Mouse (Mus musculus) G1E (cell line): Measurements from ENCODE around the gene Tmtc2.

Experiments used
- CTCF ChIP-seq: IDR thresholded peaks from 2 replicates; pipeline ENCODE4 v1.5.1; 2012; ENCODE audit warnings: low read depth, low read length, inconsistent platforms, mixed read lengths
- POLR2AphosphoS5 ChIP-seq: IDR thresholded peaks from 2 replicates; pipeline ENCODE4 v1.6.1; 2012; ENCODE audit warnings: low read depth, low read length, inconsistent platforms; ENCODE audit not compliant: insufficient replicate concordance
- TAL1 ChIP-seq: conservative IDR thresholded peaks from 2 replicates; pipeline ENCODE4 v1.6.1; 2012; ENCODE audit warnings: low read depth, low read length, inconsistent platforms, mixed read lengths

DNA sequence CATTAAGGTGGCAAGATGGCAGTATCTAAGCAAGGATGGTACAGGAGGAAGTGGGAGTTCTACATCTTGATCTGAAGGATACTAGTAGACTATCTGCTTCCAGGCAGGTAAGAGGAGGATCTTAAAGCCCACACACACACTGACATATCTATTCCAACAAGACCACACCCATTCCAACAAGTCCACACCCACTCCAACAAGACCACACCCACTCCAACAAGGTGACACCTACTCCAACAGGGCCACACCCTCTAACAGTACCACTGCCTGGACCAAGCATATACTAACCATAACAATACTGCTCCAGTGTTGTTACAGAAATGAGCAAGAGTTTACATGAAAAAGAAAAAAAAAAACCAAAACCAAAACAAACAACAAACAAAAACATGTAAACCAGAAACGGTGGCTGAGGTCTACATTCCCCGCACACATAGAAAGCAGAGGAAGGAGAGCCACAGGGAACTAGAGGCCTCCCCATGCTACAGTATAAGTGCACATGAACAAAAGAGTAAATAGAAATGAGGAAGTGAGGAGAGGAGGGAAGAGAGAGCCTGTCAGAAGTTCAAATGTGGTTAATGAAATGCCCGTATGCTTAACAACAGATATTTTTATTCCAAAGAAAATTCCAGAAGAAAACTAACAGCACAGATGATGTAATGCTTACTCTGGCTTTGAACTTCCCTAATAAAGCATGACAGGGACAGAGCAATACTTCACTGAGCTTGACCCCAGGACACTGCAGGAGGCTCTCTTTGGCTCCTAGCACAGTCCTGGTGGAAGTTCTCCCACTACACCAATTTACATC is 66.1 kb downstream of the Tmtc2 start:
- TF ChIP-seq CTCF: no peak
- TF ChIP-seq TAL1: no peak
- no peak for TF ChIP-seq POLR2AphosphoS5
